Mouse (Mus musculus): ENCODE data around the gene March8. TPM values are rescaled to one million over a fixed set of nuclear protein-coding genes. Genes with fewer than 3 reads are reported as not detected.

March8 gene
- polyA plus RNA-seq, 1 experiment from 2014 or later: 6.6 TPM

GRCm38 (mm10) chr6:116456482-116456881, 118.7 kb downstream of the March8 start:
- DNase-seq (ENCODE audit: low spot score): peak; percentile 9

DNA sequence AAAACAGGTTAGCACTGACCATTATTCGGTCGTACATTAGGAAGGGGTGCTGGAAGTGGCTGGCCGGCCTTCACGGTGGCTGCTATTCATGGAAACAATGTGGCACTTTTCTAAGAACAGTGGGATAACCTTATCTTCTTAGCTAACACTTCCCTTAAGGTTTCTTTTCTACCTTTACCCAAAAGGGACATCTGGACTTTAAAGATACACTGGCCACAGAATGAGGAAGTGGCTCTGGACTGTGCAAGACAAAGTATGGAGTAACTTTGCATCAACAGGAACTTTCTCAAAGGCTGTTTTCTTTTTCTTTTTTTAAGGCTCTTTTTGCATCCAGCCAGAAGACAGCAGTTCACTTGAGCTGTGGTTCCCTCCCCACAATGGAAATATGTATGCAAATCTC, 120.9 kb downstream of the March8 start:
- no peak for DNase-seq (ENCODE audit: low spot score)

Other genes with a start within 250 kb of the March8 start
- 7.8 and 11.1 TPM in 2 replicates for gene Tmcc1, start 144.5 kb upstream of the March8 start, polyA plus RNA-seq (2015; fragmentation: Nextera tagmentation; extraction: Ambion mirVana)
- 27.1 and 30.0 TPM in 2 replicates for gene Washc2, start 130.0 kb upstream of the March8 start, polyA plus RNA-seq (2015; fragmentation: Nextera tagmentation; extraction: Ambion mirVana)
- gene Zfand4, start 73.8 kb upstream of the March8 start, polyA plus RNA-seq (2015; fragmentation: Nextera tagmentation; extraction: Ambion mirVana): 7.0 and 9.2 TPM in 2 replicates
- gene Alox5, start 123.2 kb downstream of the March8 start, polyA plus RNA-seq (2015; fragmentation: Nextera tagmentation; extraction: Ambion mirVana): 0.81 and 1.2 TPM in 2 replicates
- not detected in 2 replicates for gene Olfr211, start 151.1 kb downstream of the March8 start, polyA plus RNA-seq (2015; fragmentation: Nextera tagmentation; extraction: Ambion mirVana)
- gene Olfr212, start 168.5 kb downstream of the March8 start, polyA plus RNA-seq (2015; fragmentation: Nextera tagmentation; extraction: Ambion mirVana): not detected in 2 replicates
- gene Olfr213, start 200.4 kb downstream of the March8 start, polyA plus RNA-seq (2015; fragmentation: Nextera tagmentation; extraction: Ambion mirVana): not detected in 2 replicates
- gene Gm5580, start 213.1 kb downstream of the March8 start, polyA plus RNA-seq (2015; fragmentation: Nextera tagmentation; extraction: Ambion mirVana): 0.52 and 1.0 TPM in 2 replicates
- gene Olfr214, start 216.2 kb downstream of the March8 start, polyA plus RNA-seq (2015; fragmentation: Nextera tagmentation; extraction: Ambion mirVana): not detected in 2 replicates
- gene Olfr215, start 246.2 kb downstream of the March8 start, polyA plus RNA-seq (2015; fragmentation: Nextera tagmentation; extraction: Ambion mirVana): not detected in 2 replicates

Measured in thymus, postnatal 0 days (tissue).